Mouse (Mus musculus) heart, embryonic 12.5 days (tissue): ENCODE data around the gene Rfx4. TPM values are rescaled to one million over a fixed set of nuclear protein-coding genes. Genes with fewer than 3 reads are reported as not detected.

Source experiments
- ATAC-seq: fragments of 200-750 bp; cut with Nextera tagmentation; 2 replicates; pipeline ENCODE4 v1.8.0; 2017; ENCODE audit warnings: moderate TSS enrichment, moderate library complexity; ENCODE audit not compliant: insufficient number of reproducible peaks, low FRiP score
- H3K27ac ChIP-seq: fragments of 300-500 bp; sonication (generic); 2 replicates; pipeline ENCODE4 v1.5.1; 2016; ENCODE audit warnings: mild to moderate bottlenecking, moderate library complexity; ENCODE audit not compliant: poor library complexity, severe bottlenecking
- H3K27me3 ChIP-seq: fragments of 300-500 bp; sonication (generic); replicated peaks from 2 replicates; pipeline ENCODE4 v1.6.1; 2016; ENCODE audit warnings: mild to moderate bottlenecking, moderate library complexity
- H3K36me3 ChIP-seq: fragments of 300-500 bp; sonication (generic); 2 replicates; pipeline ENCODE4 v1.6.1; 2016; ENCODE audit warnings: mild to moderate bottlenecking, moderate library complexity
- H3K4me1 ChIP-seq: fragments of 300-500 bp; sonication (generic); replicated peaks from 2 replicates; pipeline ENCODE4 v1.6.1; 2016; ENCODE audit warnings: mild to moderate bottlenecking
- H3K4me2 ChIP-seq: fragments of 300-500 bp; sonication (generic); 2 replicates; pipeline ENCODE4 v1.6.1; 2016; ENCODE audit warnings: mild to moderate bottlenecking, moderate library complexity
- H3K4me3 ChIP-seq: fragments of 300-500 bp; sonication (generic); 2 replicates; pipeline ENCODE4 v1.5.1; 2016; ENCODE audit warnings: mild to moderate bottlenecking
- H3K9ac ChIP-seq: fragments of 300-500 bp; sonication (generic); 2 replicates; pipeline ENCODE4 v1.6.1; 2016; ENCODE audit warnings: mild to moderate bottlenecking, moderate library complexity
- H3K9me3 ChIP-seq: fragments of 300-500 bp; sonication (generic); replicated peaks from 2 replicates; pipeline ENCODE4 v1.6.1; 2016; ENCODE audit warnings: mild to moderate bottlenecking, moderate library complexity
- WGBS: fragments of 180-500 bp; shearing (Covaris S2); methylation state at CpG from one replicate; pipeline ENCODE4 v1.1.7; 2016; 5-methylcytosine and 5-hydroxymethylcytosine counted together
- polyA plus RNA-seq: library from polyadenylated mRNA; unstranded; fragments of >200 nt; fragmentation: Nextera tagmentation; extraction: Ambion mirVana; gene quantifications from 2 replicates; pipeline ENCODE4 v1.2.1, GENCODE M21; 2016

Gene Rfx4
- polyA plus RNA-seq, 1 experiment from 2014 or later: 0.19 TPM

DNA sequence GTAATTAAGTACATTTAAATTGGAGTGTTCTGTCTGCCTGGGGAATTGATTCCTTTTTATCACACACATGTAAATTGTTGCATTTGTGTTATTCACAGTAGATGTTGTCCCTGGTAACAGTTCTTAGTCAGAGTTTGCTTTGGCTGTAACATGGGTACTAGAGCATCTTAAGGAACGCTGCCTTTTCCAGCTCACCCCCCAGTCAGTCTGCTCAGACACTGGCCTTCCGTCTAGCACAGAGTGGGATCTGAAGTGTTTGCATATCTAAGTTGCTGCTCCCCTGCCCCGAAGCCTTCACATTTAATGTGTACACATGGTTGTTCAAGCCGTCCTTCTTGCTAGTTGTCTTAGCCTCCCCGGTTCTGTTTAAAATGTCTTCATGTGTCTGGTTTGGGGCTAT is 90.8 kb downstream of the Rfx4 start:
- H3K4me3 ChIP-seq: no peak overlapping the region
- 66% methylated on average over 5 of the region's 5 CpGs for WGBS
- H3K36me3 ChIP-seq: no peaks in the 10 kb centered on the region
- no peak overlapping the region for H3K27ac ChIP-seq
- H3K9ac ChIP-seq: no peak overlapping the region
- peaks cover 14% of the 10 kb centered on the region for H3K27me3 ChIP-seq
- H3K9me3 ChIP-seq: no peaks in the 10 kb centered on the region
- H3K4me1 ChIP-seq: peaks cover 2% of the 10 kb centered on the region
- no peak overlapping the region for H3K4me2 ChIP-seq
- ATAC-seq: no peak

DNA sequence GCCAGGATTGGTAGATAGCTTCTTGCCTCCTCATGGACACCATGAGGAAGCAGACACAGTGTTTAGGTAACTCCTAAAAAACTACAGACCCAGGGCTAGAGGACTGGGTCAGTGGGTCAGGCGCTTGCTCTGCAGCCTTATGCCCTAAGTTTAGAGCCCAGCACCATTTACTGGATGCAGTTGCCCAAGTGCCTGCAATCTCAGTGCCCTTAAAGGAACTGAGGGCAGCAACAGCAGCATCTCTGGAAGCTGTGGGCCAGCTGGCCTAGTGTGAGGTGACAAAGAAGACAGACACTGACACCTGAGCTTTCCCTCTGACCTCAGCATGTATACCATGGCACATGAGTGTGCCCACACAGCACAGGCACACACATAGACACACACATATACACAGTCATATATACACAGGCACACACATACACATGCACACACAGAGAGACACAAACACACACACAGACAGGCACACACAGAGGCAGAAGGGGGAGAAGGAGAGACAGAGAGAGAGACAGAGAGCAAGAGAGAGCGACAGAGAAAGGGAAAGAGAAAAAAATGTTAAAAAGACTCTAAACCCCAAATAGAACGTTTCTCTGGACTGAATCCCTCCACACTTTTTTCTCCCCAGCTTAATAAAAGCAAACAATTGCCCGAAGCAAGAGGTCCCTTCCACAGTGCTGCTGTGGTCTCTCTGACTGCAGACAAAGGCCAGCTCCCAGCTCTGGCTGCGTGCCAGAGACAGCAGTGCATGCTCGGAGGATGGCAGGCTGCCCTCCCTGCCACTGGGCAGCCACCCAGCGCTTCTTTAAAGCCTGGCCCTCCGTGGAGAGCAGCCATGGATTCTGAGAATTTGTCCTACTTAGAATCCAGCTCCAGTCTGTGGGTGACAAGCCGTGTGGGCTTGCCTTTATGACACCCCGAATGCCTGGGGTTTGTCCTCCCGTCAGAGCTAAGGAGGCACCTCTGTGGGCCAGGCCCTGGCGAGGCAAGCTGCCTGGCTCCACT is 96.4 kb downstream of the Rfx4 start:
- peaks cover 19% of the 10 kb centered on the region for H3K4me1 ChIP-seq
- no peak overlapping the region for H3K27ac ChIP-seq
- H3K9me3 ChIP-seq: no peaks in the 10 kb centered on the region
- H3K4me3 ChIP-seq: no peak overlapping the region
- ATAC-seq: no peak
- H3K36me3 ChIP-seq: no peaks in the 10 kb centered on the region
- 42% methylated on average over 12 of the region's 12 CpGs for WGBS
- peaks cover 39% of the 10 kb centered on the region for H3K27me3 ChIP-seq
- H3K4me2 ChIP-seq: no peak overlapping the region
- H3K9ac ChIP-seq: peak overlapping the region; percentile 30; the same call in 1 of the 2 replicates

DNA sequence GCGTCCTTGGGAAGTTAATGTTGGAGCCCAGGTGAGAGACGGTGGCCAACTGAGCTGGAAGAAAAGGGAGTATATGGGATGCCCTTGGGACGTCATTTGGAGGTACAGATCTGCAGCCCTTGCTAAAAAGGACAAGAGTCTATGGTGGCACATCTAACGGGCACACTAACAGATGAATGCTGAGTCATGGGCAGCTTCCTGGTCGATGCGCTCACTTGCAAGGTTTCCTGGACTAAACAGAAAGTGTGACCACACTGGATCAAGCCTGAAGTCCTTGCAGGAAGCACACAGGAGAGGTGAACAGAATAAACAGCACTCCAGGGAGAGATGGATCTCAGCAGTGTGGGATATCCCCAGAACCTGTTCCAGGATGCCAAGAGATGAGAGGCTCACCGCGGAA is 98.2 kb downstream of the Rfx4 start:
- Histone ChIP-seq H3K4me2 (no peak overlapping the region), H3K4me3 (no peak overlapping the region), H3K9me3 (no peaks in the 10 kb centered on the region), H3K27ac (no peak overlapping the region), H3K36me3 (no peaks in the 10 kb centered on the region), H3K27me3 (peaks cover 46% of the 10 kb centered on the region), H3K4me1 (peaks cover 30% of the 10 kb centered on the region), H3K9ac (no peak overlapping the region)
- ATAC-seq: no peak
- WGBS: 82% methylated on average over 8 of the region's 8 CpGs

DNA sequence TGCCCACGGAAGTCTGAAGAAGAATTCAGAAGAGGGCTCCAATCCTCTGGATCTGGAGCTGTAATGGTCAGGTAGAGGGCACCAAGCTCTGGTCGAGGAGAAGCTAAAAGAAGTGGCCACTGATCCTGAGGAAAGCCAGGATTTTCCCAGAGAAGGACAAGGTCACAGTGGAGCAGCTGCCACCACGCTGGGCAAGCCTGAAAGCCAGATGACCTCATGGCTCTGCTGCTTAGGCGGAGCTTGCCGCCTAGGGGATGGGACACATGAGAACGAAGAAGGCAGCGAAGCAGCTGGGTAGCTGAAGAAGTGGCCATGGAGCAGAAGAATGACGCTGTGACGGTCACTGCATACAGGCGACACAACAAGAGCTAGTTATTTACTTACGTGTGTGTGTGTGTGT is 99.6 kb downstream of the Rfx4 start:
- Histone ChIP-seq H3K9ac (no peak overlapping the region), H3K9me3 (no peaks in the 10 kb centered on the region), H3K36me3 (no peaks in the 10 kb centered on the region), H3K4me3 (no peak overlapping the region), H3K4me2 (no peak overlapping the region), H3K27me3 (peaks cover 56% of the 10 kb centered on the region), H3K4me1 (peaks cover 30% of the 10 kb centered on the region), H3K27ac (no peak overlapping the region)
- WGBS: 68% methylated on average over 11 of the region's 11 CpGs
- no peak for ATAC-seq

DNA sequence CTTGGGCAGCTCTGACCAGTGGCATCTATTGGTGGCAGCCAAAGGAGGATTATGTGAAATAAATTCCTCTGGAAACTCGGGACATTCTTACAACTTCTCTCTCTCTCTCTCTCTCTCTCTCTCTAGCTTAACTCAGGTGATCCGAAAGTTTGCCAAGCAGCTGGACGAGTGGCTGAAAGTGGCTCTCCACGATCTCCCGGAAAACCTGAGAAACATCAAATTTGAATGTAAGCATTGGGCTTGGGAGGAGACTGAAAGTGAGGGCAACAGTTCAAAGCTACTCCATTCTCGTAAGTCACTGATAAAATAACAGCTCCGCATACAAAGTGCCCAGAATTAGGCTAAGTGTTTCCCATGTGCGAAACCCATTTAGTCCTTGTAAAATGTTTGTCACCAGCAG is 102.5 kb downstream of the Rfx4 start:
- H3K4me2 ChIP-seq: peak overlapping the region; percentile 7; the same call in 1 of the 2 replicates

DNA sequence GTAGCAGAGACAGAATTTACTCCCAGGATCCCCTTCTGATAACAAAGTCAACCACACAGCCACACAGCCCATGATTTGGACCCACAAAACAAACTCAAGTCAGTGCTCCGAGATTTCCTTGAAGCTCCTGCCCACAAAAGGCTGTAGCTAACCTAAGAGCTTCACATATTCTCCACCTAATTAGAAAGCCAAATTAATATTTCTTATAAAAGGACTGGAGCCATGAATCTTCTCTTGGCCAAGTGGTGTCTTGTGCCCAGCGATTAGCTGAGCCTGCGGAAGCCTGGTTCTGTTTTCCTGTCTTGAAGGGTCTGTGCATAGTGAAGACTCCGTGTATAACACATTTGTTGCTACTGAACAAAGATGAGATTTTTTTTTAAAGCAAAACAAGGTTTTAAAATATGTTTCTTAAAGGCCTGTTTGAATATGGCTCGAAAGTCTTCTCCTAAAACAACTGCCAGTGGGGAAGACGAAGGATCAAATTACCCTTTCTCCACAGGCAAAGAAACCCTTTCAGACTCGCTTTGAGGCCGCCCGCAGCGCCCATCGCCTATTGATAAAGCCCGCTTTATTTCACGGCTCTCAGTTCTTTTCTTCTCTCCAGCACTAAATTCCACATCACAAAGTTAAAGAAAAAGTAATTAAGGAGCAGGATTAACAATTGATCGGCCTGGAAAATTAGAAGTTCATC is 103.1 kb downstream of the Rfx4 start:
- Histone ChIP-seq H3K9me3 (no peaks in the 10 kb centered on the region), H3K27me3 (peaks cover 75% of the 10 kb centered on the region), H3K4me2 (0 out of 2 replicates have a peak overlapping the region, but pooled peaks have one; percentile 7), H3K27ac (no peak overlapping the region), H3K36me3 (no peaks in the 10 kb centered on the region), H3K4me3 (no peak overlapping the region), H3K9ac (no peak overlapping the region), H3K4me1 (peaks cover 14% of the 10 kb centered on the region)
- ATAC-seq: no peak
- WGBS: 16% methylated on average over 14 of the region's 14 CpGs

More for the DNA sequence above, 102.5 kb downstream of the Rfx4 start:
- no peak for ATAC-seq
- peaks cover 75% of the 10 kb centered on the region for H3K27me3 ChIP-seq
- no peak overlapping the region for H3K9ac ChIP-seq
- H3K4me1 ChIP-seq: peaks cover 14% of the 10 kb centered on the region
- no peaks in the 10 kb centered on the region for H3K9me3 ChIP-seq
- H3K4me3 ChIP-seq: no peak overlapping the region
- 36% methylated on average over 8 of the region's 8 CpGs for WGBS
- H3K27ac ChIP-seq: no peak overlapping the region
- H3K36me3 ChIP-seq: no peaks in the 10 kb centered on the region

DNA sequence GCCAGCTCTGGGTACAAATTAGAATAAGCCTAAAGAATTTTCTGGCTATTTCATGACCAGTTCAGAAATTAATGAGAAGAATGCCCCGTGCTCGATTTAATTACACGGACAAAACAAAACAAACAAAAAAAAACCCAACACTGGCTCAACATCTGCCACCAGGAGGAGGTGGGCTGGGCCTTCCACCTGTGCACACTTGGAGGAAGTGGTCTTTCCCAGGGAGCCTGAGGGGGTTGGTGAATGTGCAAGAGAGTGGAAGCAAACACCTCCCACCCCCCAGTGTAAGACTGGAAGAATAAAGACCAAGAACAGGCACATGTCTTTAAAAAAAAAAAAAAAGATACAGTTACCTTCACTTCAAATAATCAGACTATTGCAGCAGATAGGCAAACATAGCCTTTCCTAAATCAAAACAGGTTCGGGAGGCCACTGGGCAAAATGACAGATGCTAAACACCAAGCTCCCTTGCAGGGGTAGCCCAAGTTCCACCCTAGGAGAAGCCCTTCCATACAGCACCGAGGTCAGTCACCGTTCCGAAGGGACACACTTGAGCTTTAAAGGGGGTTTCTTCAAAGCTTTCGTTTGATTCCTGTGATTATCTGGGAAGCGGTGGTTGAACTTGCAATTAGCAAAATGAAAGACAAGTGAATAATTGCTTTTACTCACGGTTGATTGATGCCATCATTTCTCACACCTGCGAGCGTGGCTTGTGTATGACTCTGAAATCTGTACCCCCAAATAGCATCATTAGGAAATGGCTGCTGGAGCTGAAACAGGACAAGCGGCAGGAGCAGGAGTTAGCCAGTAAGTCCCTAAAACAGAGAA is 103.9 kb downstream of the Rfx4 start:
- WGBS: 56% methylated on average over 13 of the region's 13 CpGs
- no peak for ATAC-seq
- Histone ChIP-seq H3K27me3 (peaks cover 74% of the 10 kb centered on the region), H3K9ac (no peak overlapping the region), H3K9me3 (no peaks in the 10 kb centered on the region), H3K4me1 (peaks cover 14% of the 10 kb centered on the region), H3K36me3 (no peaks in the 10 kb centered on the region), H3K4me2 (no peak overlapping the region), H3K4me3 (no peak overlapping the region), H3K27ac (no peak overlapping the region)

DNA sequence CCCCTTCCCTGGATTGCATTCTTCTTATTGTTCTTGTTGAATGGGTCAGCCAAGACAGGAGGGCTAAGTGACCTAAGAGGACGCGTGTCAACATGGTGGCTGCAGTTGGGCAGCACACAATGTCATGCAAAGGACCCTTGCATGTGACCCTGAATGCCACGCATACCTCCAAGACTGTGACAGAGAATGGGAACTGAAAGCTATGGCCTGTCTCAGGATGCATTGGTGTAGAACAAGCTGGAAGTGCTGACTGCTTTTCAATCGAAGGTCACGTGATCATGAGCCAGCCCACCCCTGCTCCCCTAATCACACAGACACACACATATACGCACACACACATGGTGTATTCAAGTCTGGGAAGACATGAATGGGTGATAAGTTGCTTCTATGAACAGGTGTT is 107.6 kb downstream of the Rfx4 start:
- Histone ChIP-seq H3K4me3 (no peak overlapping the region), H3K27me3 (peaks cover 78% of the 10 kb centered on the region), H3K4me1 (peaks cover 6% of the 10 kb centered on the region), H3K36me3 (no peaks in the 10 kb centered on the region), H3K4me2 (no peak overlapping the region), H3K9me3 (no peaks in the 10 kb centered on the region), H3K9ac (no peak overlapping the region), H3K27ac (no peak overlapping the region)
- no peak for ATAC-seq
- WGBS: 77% methylated on average over 6 of the region's 6 CpGs

DNA sequence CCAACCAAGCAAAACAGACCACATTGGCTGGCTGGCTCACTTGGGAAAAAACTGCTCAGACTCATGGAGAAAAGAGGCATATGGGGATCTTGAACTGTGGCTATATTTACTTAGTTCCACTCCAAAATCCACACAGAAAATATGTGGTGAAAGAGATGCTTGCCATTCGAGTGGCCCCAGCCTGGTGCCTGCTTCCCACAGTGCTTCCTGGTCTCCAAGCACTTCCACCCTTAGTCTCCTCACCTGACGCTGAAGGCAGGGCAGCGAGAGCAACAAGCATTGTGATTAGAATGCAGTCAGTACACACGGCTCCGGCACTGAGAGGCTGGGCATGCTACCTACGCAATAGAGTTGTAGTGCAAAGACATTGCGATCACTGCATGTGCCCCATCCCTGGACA is 111.7 kb downstream of the Rfx4 start:
- H3K27ac ChIP-seq: no peak overlapping the region
- no peak for ATAC-seq
- no peaks in the 10 kb centered on the region for H3K4me1 ChIP-seq
- WGBS: 73% methylated on average over 7 of the region's 7 CpGs
- H3K36me3 ChIP-seq: no peaks in the 10 kb centered on the region
- no peak overlapping the region for H3K4me2 ChIP-seq
- H3K9me3 ChIP-seq: no peaks in the 10 kb centered on the region
- H3K27me3 ChIP-seq: peaks cover 64% of the 10 kb centered on the region
- no peak overlapping the region for H3K4me3 ChIP-seq
- no peak overlapping the region for H3K9ac ChIP-seq

DNA sequence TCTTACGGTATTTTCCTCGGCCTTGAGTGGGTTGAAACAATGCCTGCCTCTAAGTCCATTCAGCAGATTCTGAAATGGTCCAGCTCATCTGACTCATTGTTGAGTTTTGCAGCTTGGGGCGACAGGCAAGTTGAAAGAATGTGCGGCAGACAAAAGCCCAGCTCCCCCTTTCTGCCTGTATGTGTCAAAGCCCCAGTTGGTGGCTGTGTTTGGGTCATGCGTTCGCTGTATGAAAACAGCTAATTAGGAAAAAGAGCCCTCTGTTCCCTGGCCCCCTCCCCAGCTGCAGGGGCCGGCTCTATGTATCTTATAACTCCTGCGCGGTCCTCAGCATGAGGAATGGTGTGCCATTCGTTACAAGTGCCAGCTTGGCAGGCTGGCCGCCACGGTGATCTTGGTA is 115.4 kb downstream of the Rfx4 start:
- Histone ChIP-seq H3K36me3 (no peaks in the 10 kb centered on the region), H3K4me1 (no peaks in the 10 kb centered on the region), H3K9me3 (no peaks in the 10 kb centered on the region), H3K4me3 (no peak overlapping the region), H3K4me2 (no peak overlapping the region), H3K27ac (no peak overlapping the region), H3K9ac (no peak overlapping the region), H3K27me3 (peaks cover 33% of the 10 kb centered on the region)
- ATAC-seq: no peak
- WGBS: 71% methylated on average over 12 of the region's 12 CpGs

DNA sequence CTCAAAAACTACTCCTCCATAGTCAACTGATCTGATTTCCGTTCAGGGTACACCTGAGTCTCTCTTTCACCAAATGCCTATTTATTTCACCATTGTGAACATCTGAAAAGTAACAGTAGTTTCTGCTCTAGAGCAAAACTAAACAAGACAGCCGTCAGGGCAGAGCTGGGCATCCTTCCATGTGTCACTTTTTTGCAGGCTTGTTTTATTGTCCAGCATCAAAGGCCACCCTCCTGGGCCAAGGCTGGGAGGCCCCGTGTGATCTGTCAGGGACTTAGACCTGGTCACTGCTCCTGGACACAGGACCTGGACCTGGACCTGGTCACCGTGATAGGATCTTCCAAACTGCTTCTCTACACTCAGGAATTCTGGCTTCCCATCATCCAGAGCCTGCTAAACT is 116.1 kb downstream of the Rfx4 start:
- Histone ChIP-seq H3K27me3 (peaks cover 29% of the 10 kb centered on the region), H3K4me2 (no peak overlapping the region), H3K27ac (no peak overlapping the region), H3K36me3 (no peaks in the 10 kb centered on the region), H3K4me1 (no peaks in the 10 kb centered on the region), H3K4me3 (no peak overlapping the region), H3K9me3 (no peaks in the 10 kb centered on the region), H3K9ac (no peak overlapping the region)
- WGBS: 79% methylated on average over 4 of the region's 4 CpGs
- no peak for ATAC-seq
